Mouse (Mus musculus) C2C12 (cell line): ENCODE measurements around the gene Nampt. TPM values are rescaled to one million over a fixed set of nuclear protein-coding genes. Genes with fewer than 3 reads are reported as not detected.
"Not testable (repeated sequence)": the region's sequence is repeated elsewhere in the genome, so short reads cannot be mapped to it uniquely, and the experiment has no call there.

Source experiments
- H3K27me3 ChIP-seq: one replicate; pipeline ENCODE4 v1.6.1; 2011; ENCODE audit not compliant: control insufficient read depth, insufficient read depth, insufficient read length
- H3K36me3 ChIP-seq: one replicate; pipeline ENCODE4 v1.6.1; 2011; ENCODE audit not compliant: control insufficient read depth, insufficient read depth
- H3K4me3 ChIP-seq: one replicate; pipeline ENCODE4 v1.5.1; 2011; ENCODE audit warnings: mild to moderate bottlenecking, control low read depth; ENCODE audit not compliant: poor library complexity, insufficient read depth, severe bottlenecking
- H3K79me2 ChIP-seq: one replicate; pipeline ENCODE4 v1.6.1; 2011; ENCODE audit not compliant: control insufficient read depth, insufficient read depth
- H3K79me3 ChIP-seq: one replicate; pipeline ENCODE4 v1.6.1; 2011; ENCODE audit warnings: low read depth, control low read depth
- H3ac ChIP-seq: one replicate; pipeline ENCODE3; 2011; ENCODE audit warnings: low read depth; ENCODE audit not compliant: control insufficient read depth, insufficient read length
- CEBPB ChIP-seq: IDR thresholded peaks from one replicate; pipeline ENCODE4 v1.6.1; 2011; ENCODE audit warnings: low read depth, mild to moderate bottlenecking, control low read depth, moderate library complexity
- CTCF ChIP-seq: IDR thresholded peaks from one replicate; pipeline ENCODE4 v1.5.1; 2011; ENCODE audit not compliant: control insufficient read depth, insufficient read depth, insufficient read length
- FOSL1 ChIP-seq: IDR thresholded peaks from one replicate; pipeline ENCODE4 v1.8.0; 2011; ENCODE audit warnings: mild to moderate bottlenecking, low read length; ENCODE audit not compliant: poor library complexity, insufficient read depth, severe bottlenecking
- MAX ChIP-seq: IDR thresholded peaks from one replicate; pipeline ENCODE4 v1.6.1; 2011; ENCODE audit warnings: mild to moderate bottlenecking, control low read depth
- MYOD1 ChIP-seq: IDR thresholded peaks from one replicate; pipeline ENCODE4 v1.6.1; 2011; ENCODE audit warnings: low read depth; ENCODE audit not compliant: control insufficient read depth, insufficient read length
- MYOG ChIP-seq: IDR thresholded peaks from one replicate; pipeline ENCODE4 v1.6.1; 2011; ENCODE audit not compliant: control insufficient read depth, insufficient read length; ENCODE audit errors: extremely low read depth
- USF1 ChIP-seq: IDR thresholded peaks from one replicate; pipeline ENCODE4 v1.6.1; 2011; ENCODE audit warnings: low read depth, mild to moderate bottlenecking, control low read depth, moderate library complexity
- polyA plus RNA-seq: library from polyadenylated mRNA; unstranded; fragments of >200 nt; fragmentation: generic; extraction: Trizol; gene quantifications from one replicate; pipeline ENCODE4 v1.2.1, GENCODE M21; 2012; ENCODE audit warnings: missing spikeins

Gene Nampt
- polyA plus RNA-seq, 1 experiment, result 7.9 TPM

GRCm38 (mm10) chr12:32888226-32888625 is 68.9 kb downstream of the Nampt start:
- Histone ChIP-seq H3K79me2 (no peaks in the 10 kb centered on the region), H3K36me3 (no peaks in the 10 kb centered on the region)
- TF ChIP-seq CTCF (no peak), MYOG (no peak), MAX (no peak), FOSL1 (no peak), CEBPB (no peak), USF1 (no peak), MYOD1 (no peak)

GRCm38 (mm10) chr12:32889846-32890245 is 70.5 kb downstream of the Nampt start:
- Histone ChIP-seq H3K27me3 (peaks cover 9% of the 10 kb centered on the region), H3K36me3 (no peaks in the 10 kb centered on the region), H3ac (no peak overlapping the region), H3K79me3 (no peaks in the 10 kb centered on the region), H3K79me2 (no peaks in the 10 kb centered on the region), H3K4me3 (no peak overlapping the region)
- TF ChIP-seq CEBPB, result no peak
- TF ChIP-seq FOSL1, result no peak
- TF ChIP-seq CTCF, result no peak
- TF ChIP-seq MAX, result no peak

More at GRCm38 (mm10) chr12:32888226-32888625, 68.9 kb downstream of the Nampt start:
- Histone ChIP-seq H3K4me3 (no peak overlapping the region), H3K27me3 (peaks cover 12% of the 10 kb centered on the region), H3K79me3 (no peaks in the 10 kb centered on the region), H3ac (no peak overlapping the region)

- no peaks in the 10 kb centered on the region for H3K79me3 ChIP-seq
- TF ChIP-seq FOSL1 (no peak), CTCF (no peak), MYOD1 (no peak), MAX (no peak), MYOG (no peak), USF1 (no peak), CEBPB (no peak)
- H3ac ChIP-seq, result no peak overlapping the region
Measured at GRCm38 (mm10) chr12:32890455-32890854, 71.1 kb downstream of the Nampt start.

DNA sequence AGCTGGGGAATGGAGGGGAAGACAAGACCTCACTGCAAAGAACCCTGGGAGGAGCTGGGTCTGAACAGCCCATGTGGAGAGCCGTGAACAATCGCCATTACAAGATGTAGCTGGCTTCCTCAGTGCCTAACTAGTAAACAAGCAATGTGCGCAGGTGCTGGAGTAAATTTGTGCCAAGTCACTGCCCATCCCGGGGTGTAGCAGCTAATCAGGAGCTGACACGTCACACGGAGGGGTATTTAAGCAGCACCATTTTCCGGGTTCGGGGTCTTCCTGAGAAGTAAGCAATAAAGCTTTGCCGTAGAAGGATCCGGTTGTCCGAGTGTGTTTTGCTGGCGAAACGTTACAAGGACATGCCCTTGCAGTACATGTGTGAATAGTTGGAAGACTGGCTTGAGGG is 71.9 kb downstream of the Nampt start:
- not testable (repeated sequence) for H3K4me3 ChIP-seq, H3ac ChIP-seq

More at GRCm38 (mm10) chr12:32890455-32890854, 71.1 kb downstream of the Nampt start:
- H3K36me3 ChIP-seq, result no peaks in the 10 kb centered on the region
- no peaks in the 10 kb centered on the region for H3K79me2 ChIP-seq
- H3K4me3 ChIP-seq, result no peak overlapping the region
- peaks cover 9% of the 10 kb centered on the region for H3K27me3 ChIP-seq

DNA sequence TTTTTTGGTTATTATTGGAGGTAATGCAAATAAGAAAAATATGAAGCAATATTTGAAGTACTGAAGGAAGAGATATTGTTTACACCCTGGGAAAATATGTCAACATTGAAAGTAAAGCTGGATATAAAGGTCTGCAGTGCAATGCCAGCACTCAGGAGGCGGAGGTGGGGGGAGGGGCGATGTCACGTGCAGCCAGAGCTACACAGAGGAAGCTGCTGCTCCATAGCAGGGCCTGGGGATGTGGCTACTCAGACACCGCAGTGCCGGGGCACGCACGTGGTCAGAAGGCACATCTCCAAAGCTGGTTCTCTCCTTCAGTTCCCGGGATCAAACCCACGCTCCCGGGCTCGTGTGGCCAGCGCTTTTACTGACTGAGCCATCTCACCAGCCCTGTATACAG is 73.9 kb downstream of the Nampt start:
- Histone ChIP-seq H3K4me3 (no peak overlapping the region), H3ac (no peak overlapping the region), H3K79me2 (no peaks in the 10 kb centered on the region), H3K36me3 (no peaks in the 10 kb centered on the region), H3K79me3 (no peaks in the 10 kb centered on the region), H3K27me3 (peaks cover 9% of the 10 kb centered on the region)
- TF ChIP-seq USF1 (no peak), CEBPB (no peak), MYOD1 (no peak), MAX (no peak), FOSL1 (no peak), CTCF (no peak), MYOG (no peak)

More for the DNA sequence above, 71.9 kb downstream of the Nampt start:
- not testable (repeated sequence) for H3K36me3 ChIP-seq, H3K79me2 ChIP-seq, H3K27me3 ChIP-seq, H3K79me3 ChIP-seq

GRCm38 (mm10) chr12:32895806-32896205 is 76.5 kb downstream of the Nampt start:
- Histone ChIP-seq H3K79me2 (no peaks in the 10 kb centered on the region), H3ac (no peak overlapping the region), H3K79me3 (no peaks in the 10 kb centered on the region), H3K27me3 (peaks cover 3% of the 10 kb centered on the region), H3K4me3 (no peak overlapping the region), H3K36me3 (no peaks in the 10 kb centered on the region)
- TF ChIP-seq MYOD1 (no peak), MAX (no peak), USF1 (no peak), CEBPB (no peak), FOSL1 (no peak), MYOG (no peak), CTCF (no peak)
